Mouse (Mus musculus) heart, embryonic 16.5 days (tissue): ENCODE data around the gene Shroom3. TPM values are rescaled to one million over a fixed set of nuclear protein-coding genes. Genes with fewer than 3 reads are reported as not detected.

Experiments
- ATAC-seq: fragments of 200-750 bp; cut with Nextera tagmentation; replicated peaks from 2 replicates; pipeline ENCODE4 v1.8.0; 2017; ENCODE audit warnings: moderate number of reproducible peaks; ENCODE audit not compliant: insufficient read depth, low FRiP score; ENCODE audit errors: extremely low read depth
- H3K27ac ChIP-seq: fragments of 300-500 bp; sonication (generic); 2 replicates; pipeline ENCODE4 v1.5.1; 2014; ENCODE audit warnings: mild to moderate bottlenecking, low read length, control low read depth, moderate library complexity
- H3K27me3 ChIP-seq: fragments of 300-500 bp; sonication (generic); 2 replicates; pipeline ENCODE4 v1.6.1; 2014; ENCODE audit warnings: low read length, mixed read lengths; ENCODE audit not compliant: control insufficient read depth, insufficient read depth
- H3K36me3 ChIP-seq: fragments of 300-500 bp; sonication (generic); 2 replicates; pipeline ENCODE4 v1.6.1; 2014; ENCODE audit not compliant: control insufficient read depth, insufficient read depth
- H3K4me1 ChIP-seq: fragments of 300-500 bp; sonication (generic); 2 replicates; pipeline ENCODE4 v1.6.1; 2014; ENCODE audit warnings: low read length, mixed read lengths; ENCODE audit not compliant: control insufficient read depth, insufficient read depth
- H3K4me2 ChIP-seq: fragments of 300-500 bp; sonication (generic); 2 replicates; pipeline ENCODE4 v1.6.1; 2014; ENCODE audit warnings: low read depth, mild to moderate bottlenecking, control low read depth, low read length
- H3K4me3 ChIP-seq: fragments of 300-500 bp; sonication (generic); 2 replicates; pipeline ENCODE4 v1.5.1; 2014; ENCODE audit warnings: mild to moderate bottlenecking, control low read depth, low read length
- H3K9ac ChIP-seq: fragments of 300-500 bp; sonication (generic); 2 replicates; pipeline ENCODE4 v1.6.1; 2014; ENCODE audit warnings: low read length, control low read depth
- H3K9me3 ChIP-seq: fragments of 300-500 bp; sonication (generic); replicated peaks from 2 replicates; pipeline ENCODE4 v1.6.1; 2016; ENCODE audit warnings: low read length; ENCODE audit not compliant: control insufficient read depth
- WGBS: fragments of 180-500 bp; shearing (Covaris S2); extraction: QIAGEN DNeasy Blood & Tissue Kit; methylation state at CpG from one replicate; pipeline ENCODE4 v1.1.7; 2014; 5-methylcytosine and 5-hydroxymethylcytosine counted together
- polyA plus RNA-seq: library from polyadenylated mRNA; unstranded; fragments of >200 nt; fragmentation: Nextera tagmentation; extraction: Ambion mirVana; gene quantifications from 2 replicates; pipeline ENCODE4 v1.2.1, GENCODE M21; 2015

Gene Shroom3
- polyA plus RNA-seq, 1 experiment from 2014 or later = 11.7 TPM

- Histone ChIP-seq H3K27ac (no peak overlapping the region), H3K4me1 (peaks cover 47% of the 10 kb centered on the region), H3K36me3 (peaks cover 12% of the 10 kb centered on the region), H3K9me3 (no peaks in the 10 kb centered on the region; the same call in none of the 2 replicates), H3K4me2 (no peak overlapping the region), H3K9ac (no peak overlapping the region), H3K27me3 (no peaks in the 10 kb centered on the region), H3K4me3 (no peak overlapping the region)
- 81% methylated on average over 8 of the region's 8 CpGs for WGBS
- no peak for ATAC-seq
These were observed 252.6 kb downstream of the Shroom3 start for GRCm38 (mm10) chr5:92935883-92936282.

GRCm38 (mm10) chr5:92937701-92938100 lies 254.5 kb downstream of the Shroom3 start:
- WGBS = 74% methylated on average over 4 of the region's 4 CpGs
- H3K27ac ChIP-seq = no peak overlapping the region
- peaks cover 17% of the 10 kb centered on the region for H3K9me3 ChIP-seq
- no peak for ATAC-seq
- H3K4me1 ChIP-seq = peaks cover 31% of the 10 kb centered on the region
- peaks cover 30% of the 10 kb centered on the region for H3K36me3 ChIP-seq
- no peak overlapping the region for H3K9ac ChIP-seq
- H3K27me3 ChIP-seq = no peaks in the 10 kb centered on the region
- no peak overlapping the region for H3K4me3 ChIP-seq
- no peak overlapping the region for H3K4me2 ChIP-seq

GRCm38 (mm10) chr5:92939246-92939995 lies 256.2 kb downstream of the Shroom3 start:
- Histone ChIP-seq H3K4me3 (no peak overlapping the region), H3K9me3 (peaks cover 21% of the 10 kb centered on the region), H3K27me3 (no peaks in the 10 kb centered on the region), H3K9ac (no peak overlapping the region), H3K27ac (peak overlapping the region; percentile 39), H3K4me1 (peaks cover 16% of the 10 kb centered on the region), H3K36me3 (peaks cover 36% of the 10 kb centered on the region), H3K4me2 (no peak overlapping the region)
- ATAC-seq = no peak
- 78% methylated on average over 15 of the region's 15 CpGs for WGBS

- 74% methylated on average over 57 of the region's 57 CpGs for WGBS
- H3K4me3 ChIP-seq = no peak overlapping the region
- no peak overlapping the region for H3K9ac ChIP-seq
- no peak for ATAC-seq
- peaks cover 21% of the 10 kb centered on the region for H3K9me3 ChIP-seq
- peaks cover 6% of the 10 kb centered on the region; the same call in 1 of the 2 replicates for H3K4me1 ChIP-seq
- peaks cover 39% of the 10 kb centered on the region for H3K36me3 ChIP-seq
- H3K27ac ChIP-seq = no peak overlapping the region
- H3K27me3 ChIP-seq = no peaks in the 10 kb centered on the region
- no peak overlapping the region for H3K4me2 ChIP-seq
These were observed 258.9 kb downstream of the Shroom3 start for GRCm38 (mm10) chr5:92942166-92942565.

GRCm38 (mm10) chr5:92942577-92942976 lies 259.3 kb downstream of the Shroom3 start:
- no peak for ATAC-seq
- Histone ChIP-seq H3K4me2 (no peak overlapping the region), H3K9me3 (peaks cover 21% of the 10 kb centered on the region), H3K4me1 (peaks cover 6% of the 10 kb centered on the region; the same call in 1 of the 2 replicates), H3K9ac (no peak overlapping the region), H3K27ac (no peak overlapping the region), H3K27me3 (no peaks in the 10 kb centered on the region), H3K36me3 (peaks cover 39% of the 10 kb centered on the region), H3K4me3 (no peak overlapping the region)
- WGBS = 74% methylated on average over 47 of the region's 47 CpGs

GRCm38 (mm10) chr5:92944867-92945266 lies 261.6 kb downstream of the Shroom3 start:
- H3K4me3 ChIP-seq = no peak overlapping the region
- peaks cover 37% of the 10 kb centered on the region for H3K36me3 ChIP-seq
- H3K9ac ChIP-seq = no peak overlapping the region
- peaks cover 8% of the 10 kb centered on the region; the same call in 1 of the 2 replicates for H3K4me1 ChIP-seq
- WGBS = 75% methylated on average over 5 of the region's 5 CpGs
- ATAC-seq = no peak
- no peak overlapping the region for H3K27ac ChIP-seq
- H3K27me3 ChIP-seq = no peaks in the 10 kb centered on the region
- no peak overlapping the region for H3K4me2 ChIP-seq
- H3K9me3 ChIP-seq = peaks cover 21% of the 10 kb centered on the region

GRCm38 (mm10) chr5:92948972-92949745 lies 265.9 kb downstream of the Shroom3 start:
- ATAC-seq = no peak
- peaks cover 36% of the 10 kb centered on the region for H3K36me3 ChIP-seq
- no peaks in the 10 kb centered on the region for H3K27me3 ChIP-seq
- no peaks in the 10 kb centered on the region for H3K9me3 ChIP-seq
- H3K27ac ChIP-seq = no peak overlapping the region
- H3K4me3 ChIP-seq = no peak overlapping the region
- H3K9ac ChIP-seq = no peak overlapping the region
- 60% methylated on average over 14 of the region's 14 CpGs for WGBS
- H3K4me1 ChIP-seq = peaks cover 6% of the 10 kb centered on the region; the same call in 1 of the 2 replicates
- H3K4me2 ChIP-seq = no peak overlapping the region

GRCm38 (mm10) chr5:92950583-92950982 lies 267.3 kb downstream of the Shroom3 start:
- no peak overlapping the region for H3K4me3 ChIP-seq
- H3K9me3 ChIP-seq = no peaks in the 10 kb centered on the region
- WGBS = 71% methylated on average over 14 of the region's 14 CpGs
- no peak for ATAC-seq
- H3K36me3 ChIP-seq = peaks cover 39% of the 10 kb centered on the region
- no peak overlapping the region for H3K27ac ChIP-seq
- no peaks in the 10 kb centered on the region for H3K27me3 ChIP-seq
- peaks cover 7% of the 10 kb centered on the region for H3K4me1 ChIP-seq
- H3K4me2 ChIP-seq = no peak overlapping the region
- H3K9ac ChIP-seq = no peak overlapping the region

GRCm38 (mm10) chr5:92951079-92951478 lies 267.8 kb downstream of the Shroom3 start:
- H3K9ac ChIP-seq = no peak overlapping the region
- no peaks in the 10 kb centered on the region for H3K9me3 ChIP-seq
- H3K27ac ChIP-seq = no peak overlapping the region
- no peak overlapping the region for H3K4me3 ChIP-seq
- H3K36me3 ChIP-seq = peaks cover 40% of the 10 kb centered on the region
- WGBS = 93% methylated on average over 14 of the region's 14 CpGs
- peaks cover 10% of the 10 kb centered on the region for H3K4me1 ChIP-seq
- H3K27me3 ChIP-seq = no peaks in the 10 kb centered on the region
- H3K4me2 ChIP-seq = no peak overlapping the region
- ATAC-seq = no peak
